Mouse (Mus musculus) cerebellum, adult 11-12 months (tissue): Measurements from ENCODE around the gene Gm21969.
A peak's percentile ranks its signal among the peaks of the same experiment; 100 is the strongest.

ENCODE experiments used
- DNase-seq: peaks from one replicate; pipeline ENCODE4 v3.0.0; 2022

Gm21969 gene

GRCm38 (mm10) chr4:139669847-139670246, 66.9 kb downstream of the Gm21969 start:
- peak; percentile 41 for DNase-seq

DNA sequence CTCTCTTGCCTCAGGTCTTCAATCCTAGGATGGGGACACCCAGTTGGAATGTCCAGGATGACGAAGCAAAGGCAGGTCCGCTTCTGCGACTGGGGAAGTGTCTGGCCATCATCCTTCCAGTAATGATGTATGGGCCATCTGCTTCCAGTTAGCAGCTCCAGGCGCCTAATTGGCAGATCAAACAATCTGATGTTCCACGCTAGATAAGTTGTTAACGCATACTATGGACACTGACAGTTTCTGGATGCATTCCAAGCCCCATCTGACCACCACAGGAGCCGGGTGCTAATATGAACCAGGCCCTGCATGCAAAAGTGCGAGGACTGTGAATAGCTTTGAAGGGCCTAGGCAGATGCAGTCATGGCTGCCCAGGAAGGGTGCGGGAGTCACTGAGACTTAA, 72.7 kb downstream of the Gm21969 start:
- no peak for DNase-seq

- DNase-seq: no peak
These were observed 81.0 kb downstream of the Gm21969 start for GRCm38 (mm10) chr4:139683728-139684638.

DNA sequence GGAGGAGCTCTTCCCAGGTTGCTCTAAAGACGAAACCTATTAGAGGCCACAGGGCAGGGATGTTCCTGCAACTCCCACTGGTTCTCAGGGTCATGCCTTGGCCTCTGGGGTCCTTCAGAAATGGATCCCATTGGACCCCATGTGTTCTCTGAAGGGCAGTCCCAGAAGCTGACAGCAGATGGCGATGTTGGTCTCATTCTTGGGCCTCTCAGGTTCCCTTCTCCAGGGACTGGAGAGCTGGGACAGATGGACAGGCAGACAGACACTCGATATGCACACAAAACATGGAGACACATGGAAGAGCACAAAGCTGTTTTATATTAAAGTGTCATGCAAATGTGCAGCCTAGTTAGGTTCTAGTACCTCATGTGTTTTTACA, 81.6 kb downstream of the Gm21969 start:
- DNase-seq: no peak

DNA sequence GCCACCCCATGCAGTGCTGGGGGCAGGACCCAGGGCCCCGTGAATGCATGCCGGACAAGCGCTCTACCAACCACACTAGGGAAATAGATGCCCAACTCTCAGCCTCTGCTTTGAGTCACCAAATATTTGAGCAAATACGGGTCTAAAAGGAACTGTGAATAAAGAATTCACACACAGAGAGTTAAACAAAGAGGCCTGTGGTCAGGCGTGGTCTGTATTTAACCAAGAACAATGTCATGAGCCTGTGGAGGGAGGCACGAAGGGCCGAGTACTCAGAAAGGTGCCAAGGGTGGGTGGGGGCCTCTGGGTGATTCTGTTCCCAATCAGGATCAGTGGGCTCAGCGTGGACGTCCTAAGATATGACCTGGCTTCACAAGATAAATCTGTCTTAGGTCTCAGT, 85.1 kb downstream of the Gm21969 start:
- DNase-seq: no peak

DNA sequence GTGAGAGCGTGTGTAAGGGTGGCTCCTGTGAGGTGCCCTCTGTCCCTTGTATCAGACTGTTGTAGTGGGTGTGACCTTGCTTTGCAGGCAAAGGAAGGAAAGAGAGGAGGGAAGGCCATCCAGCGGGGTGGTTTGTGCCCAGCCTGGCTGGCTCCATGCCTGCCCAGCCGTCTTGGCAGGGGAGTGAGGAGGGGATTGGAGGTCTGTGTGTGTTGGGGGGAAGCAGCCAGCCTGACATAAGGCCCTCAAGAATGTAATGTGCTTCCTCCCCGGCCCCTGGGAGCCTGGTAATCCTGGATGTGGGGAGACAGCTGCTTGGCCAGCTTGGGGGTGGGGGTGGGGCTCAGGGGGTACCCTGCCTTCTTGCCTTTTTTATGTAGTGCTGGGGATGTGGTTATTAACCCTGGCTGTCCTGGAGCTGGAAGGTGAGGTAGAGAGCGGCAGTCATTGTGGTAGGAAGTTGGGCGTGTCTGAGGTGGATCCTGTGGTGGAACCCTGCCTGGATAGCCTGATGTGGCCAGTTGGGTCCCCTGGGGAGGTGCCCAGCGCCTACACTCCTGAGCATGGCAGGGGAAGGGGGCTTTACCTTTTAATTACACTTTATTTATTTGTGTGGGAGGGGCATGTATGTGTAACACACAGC, 86.8 kb downstream of the Gm21969 start:
- no peak for DNase-seq

DNA sequence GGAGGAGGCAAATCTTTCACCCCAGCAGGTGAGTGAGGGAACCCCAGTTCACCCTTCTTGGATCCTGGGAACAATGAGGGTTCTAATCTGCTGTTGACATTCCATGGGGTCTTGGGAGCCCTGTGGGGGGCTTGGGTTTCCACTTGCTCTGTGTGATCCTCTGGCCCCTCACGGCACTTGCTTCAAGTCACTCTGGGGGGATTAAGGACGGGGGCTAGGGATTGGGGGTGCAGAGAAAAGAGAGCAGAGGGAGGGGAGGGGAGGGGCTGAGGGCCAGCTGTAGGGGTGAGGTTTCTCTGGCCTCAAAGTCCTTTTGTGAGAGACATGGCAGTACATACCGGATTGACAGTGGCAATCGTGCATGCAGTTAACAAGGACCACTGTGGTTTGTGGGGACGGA, 90.3 kb downstream of the Gm21969 start:
- DNase-seq: no peak

GRCm38 (mm10) chr4:139697755-139698154, 94.8 kb downstream of the Gm21969 start:
- DNase-seq: no peak

GRCm38 (mm10) chr4:139698602-139699001, 95.6 kb downstream of the Gm21969 start:
- no peak for DNase-seq

DNA sequence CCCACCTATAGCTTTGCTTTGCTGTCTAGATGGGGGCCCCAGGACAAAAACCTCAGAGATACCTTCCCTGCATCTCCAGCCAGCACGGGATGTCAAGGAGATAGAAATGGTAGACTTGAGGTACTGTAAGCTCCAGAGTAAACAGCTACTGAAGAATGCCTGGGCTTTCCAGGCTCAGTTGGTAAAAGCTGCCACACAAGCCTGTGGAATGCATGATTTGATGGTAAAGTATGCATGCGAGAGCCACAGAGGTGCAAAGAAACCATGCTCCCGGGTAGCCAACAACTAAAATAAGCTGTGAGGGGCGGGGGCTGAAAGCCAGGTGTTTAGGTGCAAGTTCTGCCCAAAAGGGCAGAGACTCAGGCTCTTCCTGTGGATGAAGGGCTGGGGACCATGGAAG, 99.9 kb downstream of the Gm21969 start:
- DNase-seq: no peak

DNA sequence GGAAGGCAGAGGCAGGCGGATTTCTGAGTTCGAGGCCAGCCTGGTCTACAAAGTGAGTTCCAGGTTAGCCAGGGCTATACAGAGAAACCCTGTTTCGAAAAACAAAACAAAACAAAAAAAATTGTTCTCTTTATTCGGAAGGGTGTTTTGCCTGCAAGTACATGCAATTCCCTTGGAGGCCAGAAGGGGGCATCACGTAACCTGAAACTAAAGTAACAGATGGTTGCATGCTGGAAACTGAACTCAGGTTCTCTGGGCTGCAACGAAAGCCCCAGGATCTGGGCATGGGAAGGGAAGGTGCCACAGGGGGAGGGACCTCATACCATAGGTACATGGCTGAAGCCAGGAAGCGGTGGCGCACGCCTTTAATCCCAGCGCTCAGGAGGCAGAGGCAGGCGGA, 100.5 kb downstream of the Gm21969 start:
- no peak for DNase-seq

GRCm38 (mm10) chr4:139705986-139706385, 103.0 kb downstream of the Gm21969 start:
- no peak for DNase-seq

GRCm38 (mm10) chr4:139710467-139711334, 107.7 kb downstream of the Gm21969 start:
- no peak for DNase-seq
